Mouse (Mus musculus) neural tube, embryonic 11.5 days (tissue): Measurements from ENCODE around the gene Ptma. TPM values are rescaled to one million over a fixed set of nuclear protein-coding genes. Genes with fewer than 3 reads are reported as not detected.
"Not testable (repeated sequence)": the region's sequence is repeated elsewhere in the genome, so short reads cannot be mapped to it uniquely, and the experiment has no call there.

Source experiments
- ATAC-seq: fragments of 200-750 bp; cut with Nextera tagmentation; 2 replicates; pipeline ENCODE4 v1.8.0; 2017; ENCODE audit warnings: moderate number of reproducible peaks, mild to moderate bottlenecking, moderate TSS enrichment, moderate library complexity; ENCODE audit not compliant: insufficient read depth, low FRiP score, low TSS enrichment
- DNase-seq: peaks from one replicate; pipeline ENCODE4 v3.0.0-alpha.2; 2015; ENCODE audit warnings: low spot score
- H3K27ac ChIP-seq: fragments of 300-500 bp; sonication (generic); 2 replicates; pipeline ENCODE4 v1.5.1; 2014; ENCODE audit warnings: low read depth, mild to moderate bottlenecking, low read length
- H3K27me3 ChIP-seq: fragments of 300-500 bp; sonication (generic); 2 replicates; pipeline ENCODE4 v1.6.1; 2014; ENCODE audit warnings: mild to moderate bottlenecking, low read length, mixed read lengths; ENCODE audit not compliant: control insufficient read depth, insufficient read depth
- H3K36me3 ChIP-seq: fragments of 300-500 bp; sonication (generic); 2 replicates; pipeline ENCODE4 v1.6.1; 2014; ENCODE audit warnings: mild to moderate bottlenecking, low read length, moderate library complexity, mixed read lengths; ENCODE audit not compliant: control insufficient read depth, insufficient read depth
- H3K4me1 ChIP-seq: fragments of 300-500 bp; sonication (generic); 2 replicates; pipeline ENCODE4 v1.6.1; 2014; ENCODE audit warnings: low read length, mixed read lengths; ENCODE audit not compliant: control insufficient read depth, insufficient read depth
- H3K4me2 ChIP-seq: fragments of 300-500 bp; sonication (generic); 2 replicates; pipeline ENCODE4 v1.6.1; 2014; ENCODE audit warnings: low read depth, mild to moderate bottlenecking, moderate library complexity
- H3K4me3 ChIP-seq: fragments of 300-500 bp; sonication (generic); 2 replicates; pipeline ENCODE4 v1.5.1; 2014; ENCODE audit warnings: low read depth, low read length
- H3K9ac ChIP-seq: fragments of 300-500 bp; sonication (generic); 2 replicates; pipeline ENCODE4 v1.6.1; 2014; ENCODE audit warnings: mild to moderate bottlenecking, low read length
- H3K9me3 ChIP-seq: fragments of 300-500 bp; sonication (generic); 2 replicates; pipeline ENCODE4 v1.6.1; 2016; ENCODE audit warnings: low read length; ENCODE audit not compliant: control insufficient read depth
- WGBS: fragments of 180-500 bp; shearing (Covaris S2); extraction: QIAGEN DNeasy Blood & Tissue Kit; methylation state at CpG from one replicate; pipeline ENCODE4 v1.1.7; 2014; 5-methylcytosine and 5-hydroxymethylcytosine counted together
- polyA plus RNA-seq: library from polyadenylated mRNA; unstranded; fragments of >200 nt; fragmentation: Nextera tagmentation; extraction: Ambion mirVana; gene quantifications from 2 replicates; pipeline ENCODE4 v1.2.1, GENCODE M21; 2014

Gene Ptma
- polyA plus RNA-seq, 1 experiment from 2014 or later, result 2,926 TPM

- H3K36me3 ChIP-seq, result no peaks in the 10 kb centered on the region
- H3K9me3 ChIP-seq, result no peaks in the 10 kb centered on the region
- no peaks in the 10 kb centered on the region for H3K27me3 ChIP-seq
- ATAC-seq, result no peak
- no peak overlapping the region for H3K4me3 ChIP-seq
- WGBS, result 69% methylated on average over 3 of the region's 3 CpGs
- H3K9ac ChIP-seq, result no peak overlapping the region
- H3K4me1 ChIP-seq, result no peaks in the 10 kb centered on the region
- no peak overlapping the region for H3K27ac ChIP-seq
- H3K4me2 ChIP-seq, result no peak overlapping the region
- no peak for DNase-seq
Measured at GRCm38 (mm10) chr1:86538383-86538782, 11.9 kb downstream of the Ptma start.

- H3K27me3 ChIP-seq, H3K4me2 ChIP-seq, H3K9ac ChIP-seq, H3K4me1 ChIP-seq, H3K4me3 ChIP-seq, DNase-seq, H3K27ac ChIP-seq, ATAC-seq, H3K9me3 ChIP-seq, H3K36me3 ChIP-seq: not testable (repeated sequence)
- 91% methylated on average over 12 of the region's 12 CpGs for WGBS
Measured at GRCm38 (mm10) chr1:86539583-86539982, 13.1 kb downstream of the Ptma start.

- 96% methylated on average over 2 of the region's 2 CpGs for WGBS
- Histone ChIP-seq H3K36me3 (peaks cover 8% of the 10 kb centered on the region), H3K9me3 (no peaks in the 10 kb centered on the region), H3K4me1 (no peaks in the 10 kb centered on the region), H3K4me2 (no peak overlapping the region), H3K4me3 (no peak overlapping the region), H3K9ac (no peak overlapping the region), H3K27me3 (no peaks in the 10 kb centered on the region), H3K27ac (no peak overlapping the region)
- DNase-seq, result no peak
- no peak for ATAC-seq
Measured at GRCm38 (mm10) chr1:86542584-86542983, 16.1 kb downstream of the Ptma start.

GRCm38 (mm10) chr1:86546797-86547196 is 20.3 kb downstream of the Ptma start:
- Histone ChIP-seq H3K9me3 (no peaks in the 10 kb centered on the region), H3K4me1 (no peaks in the 10 kb centered on the region), H3K9ac (no peak overlapping the region), H3K27me3 (no peaks in the 10 kb centered on the region), H3K36me3 (peaks cover 8% of the 10 kb centered on the region), H3K4me2 (no peak overlapping the region), H3K27ac (no peak overlapping the region), H3K4me3 (no peak overlapping the region)
- WGBS, result 65% methylated on average over 3 of the region's 3 CpGs
- no peak for ATAC-seq
- no peak for DNase-seq

GRCm38 (mm10) chr1:86551299-86551698 is 24.8 kb downstream of the Ptma start:
- no peak overlapping the region for H3K4me2 ChIP-seq
- H3K27ac ChIP-seq, result no peak overlapping the region
- no peak overlapping the region for H3K4me3 ChIP-seq
- H3K27me3 ChIP-seq, result no peaks in the 10 kb centered on the region
- no peaks in the 10 kb centered on the region for H3K4me1 ChIP-seq
- WGBS, result 86% methylated on average over 4 of the region's 4 CpGs
- no peaks in the 10 kb centered on the region for H3K9me3 ChIP-seq
- no peak overlapping the region for H3K9ac ChIP-seq
- DNase-seq, result no peak
- H3K36me3 ChIP-seq, result peaks cover 3% of the 10 kb centered on the region
- no peak for ATAC-seq

- Histone ChIP-seq H3K9ac (no peak overlapping the region), H3K27ac (no peak overlapping the region), H3K4me1 (no peaks in the 10 kb centered on the region), H3K4me2 (no peak overlapping the region), H3K27me3 (no peaks in the 10 kb centered on the region), H3K4me3 (no peak overlapping the region), H3K36me3 (peaks cover 3% of the 10 kb centered on the region), H3K9me3 (no peaks in the 10 kb centered on the region)
- no peak for DNase-seq
- ATAC-seq, result no peak
- WGBS, result 60% methylated on average over 2 of the region's 2 CpGs
Measured at GRCm38 (mm10) chr1:86551877-86552276, 25.4 kb downstream of the Ptma start.

GRCm38 (mm10) chr1:86555665-86556064 is 29.1 kb downstream of the Ptma start:
- H3K9me3 ChIP-seq, result no peaks in the 10 kb centered on the region
- 87% methylated on average over 3 of the region's 3 CpGs for WGBS
- ATAC-seq, result no peak

GRCm38 (mm10) chr1:86557872-86558271 is 31.3 kb downstream of the Ptma start:
- H3K36me3 ChIP-seq, result no peaks in the 10 kb centered on the region
- no peak overlapping the region for H3K27ac ChIP-seq
- H3K27me3 ChIP-seq, result no peaks in the 10 kb centered on the region
- WGBS, result 77% methylated on average over 7 of the region's 7 CpGs
- DNase-seq (no peak), ATAC-seq (no peak)
- no peaks in the 10 kb centered on the region for H3K4me1 ChIP-seq
- no peak overlapping the region for H3K4me2 ChIP-seq
- H3K9ac ChIP-seq, result no peak overlapping the region
- no peaks in the 10 kb centered on the region for H3K9me3 ChIP-seq
- H3K4me3 ChIP-seq, result no peak overlapping the region

More at GRCm38 (mm10) chr1:86555665-86556064, 29.1 kb downstream of the Ptma start:
- Histone ChIP-seq H3K4me3 (no peak overlapping the region), H3K4me2 (no peak overlapping the region), H3K27me3 (no peaks in the 10 kb centered on the region), H3K4me1 (no peaks in the 10 kb centered on the region), H3K36me3 (no peaks in the 10 kb centered on the region), H3K9ac (no peak overlapping the region), H3K27ac (no peak overlapping the region)
- no peak for DNase-seq

- DNase-seq (no peak), ATAC-seq (no peak)
- Histone ChIP-seq H3K9me3 (no peaks in the 10 kb centered on the region), H3K4me2 (no peak overlapping the region), H3K27ac (no peak overlapping the region), H3K4me1 (no peaks in the 10 kb centered on the region), H3K9ac (no peak overlapping the region), H3K36me3 (no peaks in the 10 kb centered on the region), H3K4me3 (no peak overlapping the region), H3K27me3 (no peaks in the 10 kb centered on the region)
- 94% methylated on average over 3 of the region's 3 CpGs for WGBS
Measured at GRCm38 (mm10) chr1:86559232-86559631, 32.7 kb downstream of the Ptma start.
